Mouse (Mus musculus): ENCODE results near the gene Astl.
A peak's percentile ranks its signal among the peaks of the same experiment; 100 is the strongest.

Gene Astl

DNA sequence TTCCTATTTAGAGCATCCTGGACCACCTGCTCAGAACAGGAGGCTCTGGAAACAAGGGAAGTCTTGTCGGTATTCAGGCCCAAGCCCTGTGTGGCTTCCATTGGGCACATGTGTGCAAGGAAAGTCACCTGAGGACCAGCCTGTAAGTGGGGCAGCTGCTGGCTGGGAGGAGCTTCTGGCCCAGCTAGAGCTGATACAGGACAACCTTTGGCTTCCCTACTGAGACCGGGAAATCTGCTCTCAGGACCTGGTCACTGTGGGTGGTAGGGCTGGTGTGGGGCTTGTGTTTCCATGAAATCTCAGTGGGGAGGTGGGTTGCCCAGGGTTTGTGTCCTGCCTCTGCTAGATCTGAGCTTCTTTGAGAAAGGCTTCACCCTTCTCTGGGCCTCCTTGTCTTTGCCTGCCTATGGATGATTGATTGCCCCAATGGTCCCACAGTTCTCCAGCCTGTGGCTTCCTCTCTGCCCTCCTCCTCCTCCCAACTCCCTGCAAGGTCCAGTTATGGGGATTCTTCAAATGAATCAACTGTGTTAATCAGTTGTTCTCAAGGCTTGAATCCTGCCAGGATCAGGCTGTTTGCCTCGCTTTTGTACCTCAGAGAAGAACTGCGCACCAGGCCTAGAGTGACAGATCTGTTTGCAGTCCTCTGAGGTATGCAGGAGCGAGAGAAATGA, 31.4 kb downstream of the Astl start:
- no peak for DNase-seq

DNA sequence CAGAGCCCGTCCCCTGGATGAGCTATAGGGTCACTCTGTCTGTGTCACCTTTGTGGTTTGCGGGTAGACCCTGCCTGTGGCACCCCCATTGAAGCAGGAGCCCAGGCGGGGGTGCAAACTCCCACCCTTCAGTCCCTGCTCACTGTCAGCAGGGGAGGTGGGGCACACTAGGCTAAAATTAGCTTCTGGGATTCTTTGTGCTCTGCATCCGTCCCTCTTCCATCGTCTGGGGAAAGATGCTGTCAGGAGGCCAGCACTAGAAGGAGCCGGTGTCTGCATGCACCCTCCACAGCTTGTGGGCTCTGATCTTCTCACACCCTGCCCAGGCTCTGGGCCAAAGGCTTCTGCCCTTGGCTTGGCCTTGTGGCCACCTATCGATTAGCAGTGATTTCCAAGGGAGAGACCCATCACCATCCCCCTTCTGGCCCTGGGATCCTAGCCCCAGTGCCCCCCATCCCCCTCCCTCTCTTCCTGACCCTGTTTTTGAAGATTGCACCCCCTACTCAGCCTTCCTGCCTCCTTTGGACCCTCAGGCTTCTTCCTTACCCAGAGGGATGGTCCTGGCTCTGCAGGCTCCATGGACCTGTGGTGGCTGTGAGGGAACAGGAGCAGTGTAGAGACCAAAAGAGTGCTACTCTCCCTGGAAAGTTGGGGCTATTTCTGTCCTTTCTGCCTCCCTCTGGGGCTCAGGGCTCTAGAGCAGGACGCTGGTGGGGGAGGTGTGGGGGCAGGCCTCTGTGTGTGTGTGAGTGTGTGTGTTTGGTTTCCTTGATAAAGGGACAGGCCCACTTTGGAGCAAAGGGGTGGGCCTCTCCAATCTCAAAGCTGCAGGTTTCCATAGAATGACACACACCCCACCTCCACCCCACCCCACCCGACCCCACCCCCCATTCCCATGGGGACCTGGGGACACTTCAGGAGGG, 32.4 kb downstream of the Astl start:
- no peak for DNase-seq

DNA sequence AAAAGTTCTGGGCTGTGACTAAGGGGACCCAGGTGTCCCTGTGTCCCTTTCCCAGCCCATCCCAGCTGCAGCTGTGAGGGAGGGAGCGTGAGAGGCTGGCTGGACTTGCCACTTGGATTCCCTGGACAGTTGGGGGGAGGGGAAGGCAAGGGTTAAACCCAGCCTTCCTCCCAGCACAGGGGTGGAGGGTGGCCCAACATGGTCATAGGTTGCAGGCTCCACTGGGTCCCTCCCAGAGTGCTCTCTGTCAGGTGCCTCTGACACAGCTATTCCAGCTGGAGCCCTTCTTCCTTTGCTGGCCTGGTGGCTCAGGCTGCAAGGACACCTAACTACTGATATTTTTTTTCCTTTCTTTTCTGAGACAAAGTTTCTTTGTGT, 33.0 kb downstream of the Astl start:
- no peak for DNase-seq

DNA sequence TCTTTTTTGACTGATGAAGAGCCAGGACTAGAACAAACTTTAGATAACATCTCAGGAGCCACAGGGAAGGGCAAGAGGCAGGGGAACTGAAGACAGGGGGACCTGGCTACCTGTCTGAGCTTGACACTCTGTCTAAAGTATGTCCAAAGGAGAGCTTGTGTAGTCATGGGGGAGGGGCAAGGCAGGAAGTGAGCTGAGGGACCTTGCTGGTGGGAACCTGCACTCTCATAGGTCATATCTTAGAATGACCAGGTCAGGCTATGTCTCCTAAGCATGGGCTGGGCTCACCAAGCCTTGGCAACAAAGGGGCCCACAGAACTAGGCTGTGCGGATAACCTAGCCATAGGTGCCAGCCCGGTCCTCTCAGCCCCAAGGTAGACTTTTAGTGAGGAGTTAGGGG, 33.6 kb downstream of the Astl start:
- DNase-seq, result no peak

- no peak for DNase-seq
Observed at GRCm38 (mm10) chr2:127374131-127374530, 35.7 kb downstream of the Astl start.

DNA sequence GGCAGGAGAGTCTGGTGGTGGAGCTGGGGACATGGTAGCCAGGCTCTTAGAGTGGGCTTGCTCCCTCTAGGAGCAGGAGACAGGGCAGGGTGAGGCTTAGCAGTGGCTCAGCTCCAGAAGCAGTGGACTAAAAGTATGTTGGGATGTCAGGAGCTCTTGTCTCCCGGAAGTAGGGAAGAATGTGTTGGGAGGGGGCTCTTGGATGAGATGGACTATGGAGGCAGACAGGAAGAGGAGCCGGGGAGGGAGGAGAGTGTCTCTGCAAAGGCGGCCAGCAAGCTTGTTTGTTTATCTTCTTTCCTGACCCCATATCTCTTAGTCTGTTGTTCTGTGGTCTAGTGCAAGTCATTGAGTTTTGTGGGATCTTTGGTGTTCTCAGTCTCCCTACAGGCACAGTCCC, 36.6 kb downstream of the Astl start:
- no peak for DNase-seq

- DNase-seq, result peak; percentile 43 to 52
Observed at GRCm38 (mm10) chr2:127375759-127376341, 37.4 kb downstream of the Astl start.

DNA sequence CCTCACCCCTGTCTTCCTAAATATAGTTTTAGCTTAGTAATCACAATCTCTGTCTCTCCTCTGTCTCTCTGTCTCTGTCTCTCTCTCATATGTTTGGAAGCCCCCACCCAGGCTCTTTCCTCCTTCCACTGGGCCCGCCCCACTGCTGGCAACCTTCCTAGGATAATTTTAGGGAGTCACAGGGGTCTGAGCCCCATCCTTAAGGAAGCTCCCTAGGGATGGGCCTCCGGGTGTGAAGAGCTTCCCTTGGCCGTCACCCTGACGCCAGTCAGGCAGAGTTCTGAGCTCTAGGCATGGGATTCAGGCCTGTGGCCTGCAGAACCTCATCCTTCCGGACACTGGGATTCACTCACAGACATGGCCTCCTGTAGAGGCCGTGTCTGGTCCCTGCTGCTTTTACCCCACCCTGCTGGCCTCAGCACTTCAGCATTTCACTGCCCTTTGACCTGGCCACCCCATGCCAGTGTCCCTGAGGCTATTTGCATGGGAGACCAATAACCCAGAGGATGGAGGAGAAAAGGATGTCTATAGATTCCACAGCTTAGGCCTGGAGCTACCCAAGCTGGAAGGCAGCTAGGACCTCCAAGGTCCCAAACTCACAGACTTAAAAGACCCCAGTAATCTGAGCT, 38.1 kb downstream of the Astl start:
- DNase-seq, result no peak

- no peak for DNase-seq
Observed at GRCm38 (mm10) chr2:127377942-127378610, 39.6 kb downstream of the Astl start.

GRCm38 (mm10) chr2:127378611-127378990, 40.2 kb downstream of the Astl start:
- no peak for DNase-seq

DNA sequence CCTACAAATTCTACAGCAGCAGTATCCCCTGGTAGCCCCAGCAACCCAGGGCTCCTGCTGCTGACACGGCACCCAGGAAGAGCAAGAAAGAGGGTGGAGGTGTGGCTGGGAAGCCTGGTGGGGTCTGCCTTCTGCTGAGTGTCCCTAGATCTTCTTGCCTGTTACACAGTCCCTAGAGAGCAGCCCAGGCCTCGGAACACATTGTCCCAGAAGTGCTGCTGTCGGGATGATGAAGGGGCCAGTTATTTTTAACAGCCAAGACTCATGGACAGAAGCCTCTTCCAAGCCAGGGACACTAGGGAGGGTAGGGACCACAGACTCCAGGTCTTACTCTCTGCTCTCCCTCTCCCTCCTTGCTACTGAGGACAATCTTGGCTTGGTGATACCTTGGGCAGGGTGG, 40.8 kb downstream of the Astl start:
- no peak for DNase-seq

DNA sequence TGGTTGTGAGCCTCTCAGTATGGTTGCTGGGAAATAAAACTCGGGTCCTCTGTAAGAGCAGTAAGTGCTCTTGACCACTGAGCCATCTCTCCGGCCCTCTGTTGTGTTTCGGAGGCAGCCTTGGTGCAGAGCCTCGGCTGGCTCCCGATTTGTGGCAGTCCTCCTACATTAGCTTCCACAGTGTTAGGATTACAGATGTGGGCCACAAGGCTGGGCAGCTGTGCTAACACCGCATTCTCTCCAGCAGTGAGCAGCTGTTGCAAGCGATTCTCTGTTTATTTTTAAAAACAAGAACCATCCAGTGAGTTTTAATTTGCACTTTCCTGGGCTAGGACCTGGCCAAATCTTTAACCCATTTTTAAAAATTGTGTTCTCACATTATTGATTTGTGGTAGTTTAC, 45.4 kb downstream of the Astl start:
- no peak for DNase-seq

- DNase-seq, result no peak
Observed at GRCm38 (mm10) chr2:127387521-127387920, 49.1 kb downstream of the Astl start.

DNA sequence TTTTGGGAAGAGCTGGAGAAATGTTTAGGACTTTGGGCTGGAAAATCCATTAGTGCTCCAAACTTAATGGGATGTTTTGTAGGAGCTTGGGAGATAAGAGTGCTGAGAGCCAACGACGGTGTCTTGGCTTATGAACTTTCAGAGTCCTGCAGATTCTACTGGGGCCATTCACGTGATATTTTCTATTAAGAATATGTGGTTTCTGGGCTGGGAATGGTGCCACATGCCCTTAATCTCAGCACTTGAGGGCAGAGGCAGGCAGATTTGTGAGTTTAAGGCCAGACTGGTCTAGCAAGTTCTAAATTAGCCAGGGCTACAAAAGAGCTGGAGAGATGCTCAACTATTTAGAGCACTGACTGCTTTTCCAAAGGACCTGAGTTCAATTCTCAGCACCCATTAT, 51.9 kb downstream of the Astl start:
- no peak for DNase-seq

DNA sequence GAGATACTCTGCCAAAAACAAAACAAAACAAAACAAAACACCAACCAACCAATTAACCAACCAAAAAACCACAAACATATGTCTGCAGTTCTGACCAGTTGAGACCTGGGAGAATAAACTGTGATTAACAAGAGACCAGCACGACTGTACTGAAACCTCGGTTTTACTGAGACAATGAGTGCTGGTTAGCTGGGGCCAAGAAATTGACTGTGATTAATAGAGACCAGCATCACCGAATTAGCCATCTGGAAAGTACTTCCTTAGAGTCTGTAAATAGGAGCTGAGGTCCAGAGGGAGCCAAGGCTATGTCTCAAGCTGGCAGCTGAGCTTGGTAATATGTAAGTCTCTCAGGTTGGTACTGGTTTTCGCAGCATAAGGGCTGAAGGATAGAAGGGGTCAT, 52.4 kb downstream of the Astl start:
- DNase-seq, result no peak

- DNase-seq, result no peak
Observed at GRCm38 (mm10) chr2:127391323-127391722, 52.9 kb downstream of the Astl start.

- DNase-seq, result no peak
Observed at GRCm38 (mm10) chr2:127394606-127395161, 56.2 kb downstream of the Astl start.

DNA sequence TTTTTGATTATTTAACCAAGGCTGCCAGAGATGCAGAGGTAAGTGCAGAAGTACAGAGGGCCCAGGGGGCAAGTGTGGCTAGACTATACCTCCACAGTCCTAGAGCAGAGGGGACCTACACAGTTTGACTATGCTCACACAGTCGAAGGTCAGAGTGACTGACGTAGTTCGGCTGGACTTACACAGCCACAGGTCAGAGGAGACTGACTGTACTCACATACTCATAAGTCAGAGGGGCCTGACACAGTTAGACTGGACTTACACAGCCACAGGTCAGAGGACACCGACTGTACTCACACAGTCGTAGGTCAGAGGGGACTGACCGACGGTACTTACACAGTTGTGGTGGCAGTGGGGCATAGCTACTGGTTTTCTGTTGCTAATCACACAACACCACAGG, 60.3 kb downstream of the Astl start:
- no peak for DNase-seq
